Mouse (Mus musculus) brain, embryonic 14.5 days (tissue): Measurements from ENCODE around the gene Krt31. TPM values are rescaled to one million over a fixed set of nuclear protein-coding genes. Genes with fewer than 3 reads are reported as not detected.

Source experiments
- DNase-seq: peaks from one replicate; pipeline ENCODE4 v3.0.0-alpha.2; 2011; ENCODE audit warnings: low read depth
- CTCF ChIP-seq: fragments of 200-500 bp; IDR thresholded peaks from 2 replicates; pipeline ENCODE4 v1.5.1; 2012; ENCODE audit warnings: inconsistent platforms, mild to moderate bottlenecking, moderate library complexity, borderline replicate concordance; ENCODE audit not compliant: insufficient read depth, insufficient read length; ENCODE audit errors: extremely low read depth
- POLR2A ChIP-seq: fragments of 200-500 bp; IDR thresholded peaks from 2 replicates; pipeline ENCODE4 v1.6.1; 2012; ENCODE audit warnings: mild to moderate bottlenecking, inconsistent platforms, borderline replicate concordance; ENCODE audit not compliant: poor library complexity, insufficient read depth, insufficient read length, severe bottlenecking; ENCODE audit errors: extremely low read depth
- polyA plus RNA-seq: library from polyadenylated mRNA; depleted of rRNA; stranded (reverse); fragments of >200 nt; gene quantifications from 2 replicates; pipeline ENCODE4 v1.2.3, GENCODE M21; 2012; rRNA removed

The Krt31 gene
- polyA plus RNA-seq, 1 experiment = not detected

DNA sequence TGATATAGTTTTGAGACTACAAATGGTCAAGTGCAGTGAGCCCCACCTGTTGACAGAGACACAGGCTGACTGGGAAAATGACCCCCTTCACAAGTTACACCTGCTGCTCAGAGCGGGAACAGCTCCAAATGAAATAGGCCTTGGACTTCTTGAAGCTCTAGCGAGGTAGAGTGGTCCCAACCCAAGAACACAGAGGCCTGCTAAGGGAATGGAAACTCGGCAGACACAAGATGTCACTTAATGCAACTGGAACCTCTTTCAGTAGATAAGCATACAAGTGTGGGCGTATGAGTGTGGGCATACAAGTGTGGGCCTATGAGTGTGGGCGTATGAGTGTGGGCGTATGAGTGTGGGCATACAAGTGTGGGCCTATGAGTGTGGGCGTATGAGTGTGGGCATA is 51.3 kb downstream of the Krt31 start:
- no peak for DNase-seq
- TF ChIP-seq POLR2A (no peak), CTCF (no peak)

Other genes starting within 250 kb of the Krt31 start
- not detected in 2 replicates for gene Gm11554, start 246.1 kb downstream of the Krt31 start, polyA plus RNA-seq
- gene Krtap4-13, start 240.7 kb downstream of the Krt31 start, polyA plus RNA-seq = not detected in 2 replicates
- gene Gm11564, start 234.9 kb downstream of the Krt31 start, polyA plus RNA-seq = not detected in 2 replicates
- gene 2300003K06Rik, start 212.5 kb downstream of the Krt31 start, polyA plus RNA-seq = not detected in 2 replicates
- not detected in 2 replicates for gene Krtap4-16, start 198.9 kb downstream of the Krt31 start, polyA plus RNA-seq
- gene Gm11568, start 192.6 kb downstream of the Krt31 start, polyA plus RNA-seq = not detected in 2 replicates
- gene Gm11559, start 186.1 kb downstream of the Krt31 start, polyA plus RNA-seq = not detected in 2 replicates
- not detected in 2 replicates for gene Krtap9-1, start 177.2 kb downstream of the Krt31 start, polyA plus RNA-seq
- gene Gm11567, start 171.4 kb downstream of the Krt31 start, polyA plus RNA-seq = not detected in 2 replicates
- gene Krtap31-1, start 142.6 kb downstream of the Krt31 start, polyA plus RNA-seq = not detected in 2 replicates
- gene Gm11565, start 135.8 kb downstream of the Krt31 start, polyA plus RNA-seq = not detected in 2 replicates
- gene Krtap31-2, start 114.3 kb downstream of the Krt31 start, polyA plus RNA-seq = not detected in 2 replicates
- not detected in 2 replicates for gene Krtap9-5, start 102.1 kb downstream of the Krt31 start, polyA plus RNA-seq
- not detected in 2 replicates for gene Krtap29-1, start 71.5 kb downstream of the Krt31 start, polyA plus RNA-seq
- gene Krtap16-1, start 64.0 kb downstream of the Krt31 start, polyA plus RNA-seq = 0.04 TPM in 1 of 2 replicates, not detected in the other
- gene Krtap17-1, start 56.6 kb downstream of the Krt31 start, polyA plus RNA-seq = 0.19 and 0.27 TPM in 2 replicates
- not detected in 2 replicates for gene Krt33a, start 34.3 kb downstream of the Krt31 start, polyA plus RNA-seq
- gene Krt33b, start 20.7 kb downstream of the Krt31 start, polyA plus RNA-seq = 0.04 TPM in 1 of 2 replicates, not detected in the other
- not detected in 2 replicates for gene Krt34, start 9.0 kb downstream of the Krt31 start, polyA plus RNA-seq
- not detected in 2 replicates for gene Krt32, start 37.7 kb upstream of the Krt31 start, polyA plus RNA-seq
- not detected in 2 replicates for gene Krt35, start 45.7 kb upstream of the Krt31 start, polyA plus RNA-seq
- not detected in 2 replicates for gene Krt36, start 55.1 kb upstream of the Krt31 start, polyA plus RNA-seq
- gene Krt13, start 71.0 kb upstream of the Krt31 start, polyA plus RNA-seq = not detected in 2 replicates
- gene Krt15, start 85.4 kb upstream of the Krt31 start, polyA plus RNA-seq = 12.2 and 14.4 TPM in 2 replicates
- 5.4 and 6.3 TPM in 2 replicates for gene Krt19, start 98.1 kb upstream of the Krt31 start, polyA plus RNA-seq
- 0.05 and 0.10 TPM in 2 replicates for gene Krt9, start 142.7 kb upstream of the Krt31 start, polyA plus RNA-seq
- 22.8 and 36.6 TPM in 2 replicates for gene Krt14, start 157.0 kb upstream of the Krt31 start, polyA plus RNA-seq
- 0.06 and 0.12 TPM in 2 replicates for gene Krt16, start 198.4 kb upstream of the Krt31 start, polyA plus RNA-seq
- 2.1 and 6.1 TPM in 2 replicates for gene Krt17, start 210.5 kb upstream of the Krt31 start, polyA plus RNA-seq
- 0.08 TPM in 1 of 2 replicates, not detected in the other for gene Krt42, start 219.3 kb upstream of the Krt31 start, polyA plus RNA-seq